Mouse (Mus musculus) megakaryocyte, embryonic 14.5 days (primary cell): ENCODE data around the gene Lct.
"Not testable (repeated sequence)": the region's sequence is repeated elsewhere in the genome, so short reads cannot be mapped to it uniquely, and the experiment has no call there.

Source experiments
- FLI1 ChIP-seq: IDR thresholded peaks from 2 replicates; pipeline ENCODE4 v1.6.1; 2012; ENCODE audit warnings: low read length, inconsistent platforms, mixed read lengths
- GATA1 ChIP-seq: IDR thresholded peaks from 3 replicates; pipeline ENCODE4 v1.6.1; 2012; ENCODE audit warnings: mixed read lengths, low read length, inconsistent platforms, borderline replicate concordance

DNA sequence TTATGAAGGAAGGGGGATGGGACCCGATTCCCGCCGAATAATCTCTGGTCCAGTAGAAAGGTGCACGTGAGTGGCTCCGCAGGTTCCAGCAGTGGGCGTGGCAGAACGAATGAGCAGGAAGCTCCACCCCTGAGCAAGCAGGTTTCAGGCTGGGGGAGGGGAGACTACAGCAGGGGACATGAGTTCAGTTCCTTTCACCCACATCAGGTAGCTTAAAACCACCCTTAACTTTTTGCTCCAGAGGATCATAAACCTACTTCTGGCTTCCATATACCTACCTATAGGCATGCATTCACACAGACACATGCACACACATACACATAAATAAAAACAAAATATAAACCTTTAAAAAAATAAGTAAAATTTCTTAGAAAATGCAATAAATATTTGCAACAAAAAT, 61.1 kb downstream of the Lct start:
- not testable (repeated sequence) for TF ChIP-seq FLI1, GATA1
